Mouse (Mus musculus): ENCODE results near the gene Mxi1. TPM values are rescaled to one million over a fixed set of nuclear protein-coding genes. Genes with fewer than 3 reads are reported as not detected.
A peak's percentile ranks its signal among the peaks of the same experiment; 100 is the strongest.

Mxi1 gene
- polyA plus RNA-seq, 1 experiment from 2014 or later = 59.0 TPM

DNA sequence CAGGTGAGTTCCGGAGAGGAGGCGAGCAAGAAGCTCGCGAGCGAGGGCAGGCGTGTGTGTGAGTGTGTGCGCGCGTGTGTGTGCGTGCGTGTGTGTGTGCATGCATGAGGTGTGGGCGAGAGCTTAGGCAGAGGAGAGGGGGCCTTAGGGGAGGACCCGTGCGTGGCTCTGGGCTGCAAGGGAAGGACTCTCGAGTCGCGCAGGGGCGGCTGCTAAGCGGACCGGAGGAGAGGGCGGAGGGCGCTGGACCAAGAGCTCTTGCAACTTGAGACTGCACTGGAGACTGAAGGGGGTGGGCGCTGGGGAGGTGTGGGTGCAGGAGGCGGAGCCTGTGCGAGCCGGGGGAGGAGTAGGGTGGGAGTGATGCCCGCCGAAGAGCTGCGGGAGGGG is 19.7 kb downstream of the Mxi1 start:
- peak overlapping the region; percentile 100 for H3K4me2 ChIP-seq
- no peaks in the 10 kb centered on the region for H3K27me3 ChIP-seq (ENCODE audit: control insufficient read depth, insufficient read depth, low read length)
- no peaks in the 10 kb centered on the region for H3K9me3 ChIP-seq (ENCODE audit: control insufficient read depth, low read length)
- DNase-seq (ENCODE audit: low spot score, missing footprints) (peak; percentile 94), ATAC-seq (ENCODE audit: low FRiP score) (peak; percentile 76)
- H3K27ac ChIP-seq (ENCODE audit: low read depth, low read length) = no peak overlapping the region
- H3K4me3 ChIP-seq (ENCODE audit: low read depth, low read length) = peak overlapping the region; percentile 84
- peaks cover 3% of the 10 kb centered on the region; the same call in 1 of the 2 replicates for H3K36me3 ChIP-seq (ENCODE audit: control insufficient read depth, insufficient read depth, low read length)
- WGBS = 1% methylated on average over 28 of the region's 29 CpGs
- peaks cover 16% of the 10 kb centered on the region for H3K4me1 ChIP-seq (ENCODE audit: control insufficient read depth, insufficient read depth, low read length)
- peak overlapping the region; percentile 73 for H3K9ac ChIP-seq (ENCODE audit: low read length)

DNA sequence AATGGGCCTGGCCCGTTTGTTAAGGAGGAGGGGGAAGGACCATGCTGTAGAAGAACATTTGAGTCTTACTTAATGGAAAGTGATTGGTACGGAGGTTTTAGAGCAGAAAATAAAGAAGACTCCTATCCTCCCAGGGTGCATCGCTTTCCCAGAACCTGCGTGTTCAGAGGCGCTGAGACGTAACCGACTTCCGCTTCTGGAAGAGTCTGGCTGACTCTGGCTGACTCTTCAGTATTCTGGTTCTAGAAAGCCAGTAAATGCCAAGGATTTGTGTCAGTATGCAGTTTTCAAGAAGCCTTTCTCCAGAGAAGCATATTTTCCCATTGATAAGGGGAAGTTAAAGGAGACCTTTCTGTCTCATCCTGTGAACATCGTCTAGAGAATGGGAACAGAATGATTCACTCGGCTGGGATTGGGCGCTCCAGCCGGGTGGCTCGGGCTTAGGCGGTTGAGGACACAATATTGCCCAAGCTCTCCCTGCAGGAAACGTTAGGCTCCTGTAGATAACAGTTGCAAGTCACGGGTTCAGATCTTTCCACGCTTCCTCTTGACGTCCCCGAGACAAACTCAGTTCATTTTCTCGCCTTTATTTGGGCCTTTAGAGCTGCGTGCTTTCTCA is 21.7 kb downstream of the Mxi1 start:
- WGBS = 91% methylated on average over 21 of the region's 21 CpGs

DNA sequence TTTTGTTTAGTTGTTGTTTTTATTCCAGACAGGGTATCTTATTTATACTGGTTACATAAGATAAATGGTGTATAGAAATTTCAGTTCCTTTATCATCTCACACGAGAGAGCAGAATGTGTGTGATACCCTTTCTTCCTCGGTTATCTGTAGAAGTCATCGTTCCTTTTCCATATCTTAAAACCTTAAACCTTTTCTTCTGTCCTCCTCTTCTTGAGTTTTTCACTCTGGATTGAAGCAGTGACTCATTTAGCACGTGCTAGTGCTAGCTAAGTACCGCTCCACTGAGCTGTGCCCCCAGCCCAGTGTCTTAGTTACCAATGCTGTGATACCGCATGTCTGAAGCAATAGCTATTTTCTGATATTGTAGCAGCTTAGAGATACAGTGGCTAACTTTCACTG is 23.4 kb downstream of the Mxi1 start:
- no peak overlapping the region for H3K4me2 ChIP-seq
- DNase-seq (ENCODE audit: low spot score, missing footprints) (no peak), ATAC-seq (ENCODE audit: low FRiP score) (no peak)
- H3K9me3 ChIP-seq (ENCODE audit: control insufficient read depth, low read length) = no peaks in the 10 kb centered on the region
- WGBS = 93% methylated on average over 6 of the region's 6 CpGs
- no peak overlapping the region for H3K9ac ChIP-seq (ENCODE audit: low read length)
- peaks cover 6% of the 10 kb centered on the region for H3K36me3 ChIP-seq (ENCODE audit: control insufficient read depth, insufficient read depth, low read length)
- H3K27me3 ChIP-seq (ENCODE audit: control insufficient read depth, insufficient read depth, low read length) = no peaks in the 10 kb centered on the region
- H3K4me3 ChIP-seq (ENCODE audit: low read depth, low read length) = no peak overlapping the region
- no peak overlapping the region for H3K27ac ChIP-seq (ENCODE audit: low read depth, low read length)
- H3K4me1 ChIP-seq (ENCODE audit: control insufficient read depth, insufficient read depth, low read length) = peaks cover 4% of the 10 kb centered on the region; the same call in 1 of the 2 replicates

More for the DNA sequence above, 21.7 kb downstream of the Mxi1 start:
- no peak overlapping the region for H3K4me3 ChIP-seq (ENCODE audit: low read depth, low read length)
- ATAC-seq (ENCODE audit: low FRiP score) (no peak), DNase-seq (ENCODE audit: low spot score, missing footprints) (no peak)
- H3K36me3 ChIP-seq (ENCODE audit: control insufficient read depth, insufficient read depth, low read length) = peaks cover 3% of the 10 kb centered on the region; the same call in 1 of the 2 replicates
- no peak overlapping the region for H3K27ac ChIP-seq (ENCODE audit: low read depth, low read length)
- H3K4me2 ChIP-seq = no peak overlapping the region
- peaks cover 4% of the 10 kb centered on the region; the same call in 1 of the 2 replicates for H3K4me1 ChIP-seq (ENCODE audit: control insufficient read depth, insufficient read depth, low read length)
- H3K9me3 ChIP-seq (ENCODE audit: control insufficient read depth, low read length) = no peaks in the 10 kb centered on the region
- H3K9ac ChIP-seq (ENCODE audit: low read length) = no peak overlapping the region
- no peaks in the 10 kb centered on the region for H3K27me3 ChIP-seq (ENCODE audit: control insufficient read depth, insufficient read depth, low read length)

DNA sequence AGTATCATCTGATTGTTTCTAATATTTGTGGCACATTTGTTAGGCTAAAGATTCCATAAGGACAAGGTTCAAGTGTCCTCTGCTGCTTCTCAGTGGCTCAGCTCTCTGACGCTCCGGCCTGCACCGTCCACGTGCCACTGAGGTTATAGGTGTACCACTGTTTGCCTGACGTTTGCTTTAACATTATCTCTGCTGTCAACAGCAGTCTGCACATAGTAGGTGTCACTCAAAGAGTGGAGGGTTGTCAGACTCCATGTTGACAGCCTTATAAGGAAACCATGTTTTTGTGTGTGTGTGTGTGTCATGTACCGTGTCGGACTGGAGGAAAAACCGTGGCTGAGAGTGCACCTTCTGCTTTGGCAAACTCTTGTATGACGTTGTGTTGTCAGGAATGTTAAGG is 24.9 kb downstream of the Mxi1 start:
- H3K36me3 ChIP-seq (ENCODE audit: control insufficient read depth, insufficient read depth, low read length) = peaks cover 6% of the 10 kb centered on the region
- ATAC-seq (ENCODE audit: low FRiP score) = no peak
- WGBS = 94% methylated on average over 9 of the region's 9 CpGs

DNA sequence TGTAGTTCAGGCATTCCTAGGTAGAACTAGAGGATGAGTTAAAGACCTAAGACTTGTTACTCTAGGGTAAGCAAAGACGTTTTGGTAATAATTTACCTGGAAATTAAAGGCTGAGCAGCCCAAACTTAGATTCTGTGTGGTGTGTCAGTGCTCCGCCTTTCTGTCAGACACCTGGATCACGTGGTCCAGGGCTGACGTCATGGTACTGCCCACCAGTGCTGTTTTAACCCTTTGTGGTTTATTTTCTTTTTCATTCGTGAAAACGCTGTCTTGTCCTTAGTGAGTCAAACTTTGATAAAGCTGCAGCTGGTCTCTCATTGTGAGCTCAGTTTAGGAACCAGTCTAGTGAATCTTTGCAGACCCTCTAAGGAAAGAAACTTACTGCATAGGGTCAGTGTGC is 30.1 kb downstream of the Mxi1 start:
- H3K4me2 ChIP-seq = no peak overlapping the region
- peaks cover 3% of the 10 kb centered on the region; the same call in 1 of the 2 replicates for H3K36me3 ChIP-seq (ENCODE audit: control insufficient read depth, insufficient read depth, low read length)
- H3K9me3 ChIP-seq (ENCODE audit: control insufficient read depth, low read length) = no peaks in the 10 kb centered on the region
- no peak overlapping the region for H3K27ac ChIP-seq (ENCODE audit: low read depth, low read length)
- H3K4me1 ChIP-seq (ENCODE audit: control insufficient read depth, insufficient read depth, low read length) = peaks cover 3% of the 10 kb centered on the region; the same call in 1 of the 2 replicates
- no peak overlapping the region for H3K4me3 ChIP-seq (ENCODE audit: low read depth, low read length)
- H3K9ac ChIP-seq (ENCODE audit: low read length) = no peak overlapping the region
- no peaks in the 10 kb centered on the region for H3K27me3 ChIP-seq (ENCODE audit: control insufficient read depth, insufficient read depth, low read length)
- 33% methylated on average over 6 of the region's 6 CpGs for WGBS
- ATAC-seq (ENCODE audit: low FRiP score) (no peak), DNase-seq (ENCODE audit: low spot score, missing footprints) (no peak)

More for the DNA sequence above, 24.9 kb downstream of the Mxi1 start:
- no peak for DNase-seq (ENCODE audit: low spot score, missing footprints)
- no peak overlapping the region for H3K27ac ChIP-seq (ENCODE audit: low read depth, low read length)
- no peaks in the 10 kb centered on the region; the same call in 1 of the 2 replicates for H3K4me1 ChIP-seq (ENCODE audit: control insufficient read depth, insufficient read depth, low read length)
- no peaks in the 10 kb centered on the region for H3K27me3 ChIP-seq (ENCODE audit: control insufficient read depth, insufficient read depth, low read length)
- no peak overlapping the region for H3K9ac ChIP-seq (ENCODE audit: low read length)
- H3K9me3 ChIP-seq (ENCODE audit: control insufficient read depth, low read length) = no peaks in the 10 kb centered on the region
- H3K4me2 ChIP-seq = no peak overlapping the region
- no peak overlapping the region for H3K4me3 ChIP-seq (ENCODE audit: low read depth, low read length)

DNA sequence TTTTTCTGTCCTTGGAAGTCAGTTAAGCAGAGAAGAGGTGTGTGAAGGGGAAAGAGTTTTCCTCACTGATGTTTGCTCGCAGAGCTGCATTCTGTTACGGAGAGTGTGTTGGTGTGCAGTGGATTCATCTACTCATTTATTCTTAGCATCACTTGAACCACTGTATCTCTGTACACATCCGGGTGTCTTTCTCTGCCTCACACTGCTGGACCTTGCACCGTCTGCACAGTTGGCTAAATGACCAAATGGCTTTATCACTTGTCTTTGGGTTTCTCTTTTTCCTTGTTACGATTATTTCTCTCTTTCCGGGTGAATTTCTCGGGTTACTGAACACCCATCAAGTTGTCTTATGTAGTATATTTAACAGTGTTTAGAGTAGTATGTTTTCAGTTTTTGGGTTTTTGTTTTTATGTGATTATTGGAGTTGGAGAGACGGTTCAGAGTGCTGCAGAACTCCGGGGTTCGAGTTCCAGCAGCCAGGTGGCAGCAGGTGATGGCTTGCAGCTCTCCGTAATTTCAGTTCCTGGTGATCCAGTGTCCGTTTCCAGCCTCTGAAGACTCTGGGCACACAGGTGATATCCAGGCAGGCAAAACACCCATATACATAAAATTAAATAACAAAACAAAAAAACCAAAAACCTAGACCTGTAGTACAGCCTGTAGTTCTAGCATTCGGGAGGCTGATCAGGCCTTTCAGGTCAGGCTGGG is 33.0 kb downstream of the Mxi1 start:
- Histone ChIP-seq H3K27ac (ENCODE audit: low read depth, low read length) (no peak overlapping the region), H3K9me3 (ENCODE audit: control insufficient read depth, low read length) (no peaks in the 10 kb centered on the region), H3K36me3 (ENCODE audit: control insufficient read depth, insufficient read depth, low read length) (no peaks in the 10 kb centered on the region), H3K9ac (ENCODE audit: low read length) (no peak overlapping the region), H3K4me2 (no peak overlapping the region), H3K4me1 (ENCODE audit: control insufficient read depth, insufficient read depth, low read length) (peaks cover 3% of the 10 kb centered on the region; the same call in 1 of the 2 replicates), H3K27me3 (ENCODE audit: control insufficient read depth, insufficient read depth, low read length) (no peaks in the 10 kb centered on the region), H3K4me3 (ENCODE audit: low read depth, low read length) (no peak overlapping the region)
- DNase-seq (ENCODE audit: low spot score, missing footprints) (no peak), ATAC-seq (ENCODE audit: low FRiP score) (no peak)
- 94% methylated on average over 13 of the region's 13 CpGs for WGBS

DNA sequence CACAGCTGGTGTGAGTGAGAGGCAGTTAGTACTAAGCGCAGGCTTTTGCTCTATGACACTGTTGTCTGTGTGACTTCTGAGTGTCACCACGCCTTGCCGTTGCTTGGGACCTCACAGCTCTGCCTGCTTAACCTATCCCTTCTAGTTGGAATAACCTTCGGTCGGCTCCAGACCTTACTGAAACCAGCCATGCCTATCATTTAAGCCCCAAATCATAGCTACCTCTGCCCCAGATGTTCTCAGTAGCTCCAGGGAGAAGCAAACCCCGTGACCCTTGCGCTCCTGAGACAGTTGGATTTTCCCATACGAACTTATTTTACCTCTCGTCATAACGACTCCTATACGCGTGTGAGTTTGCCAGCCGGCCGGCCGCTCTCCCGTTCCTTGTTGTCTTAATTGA is 33.7 kb downstream of the Mxi1 start:
- H3K9me3 ChIP-seq (ENCODE audit: control insufficient read depth, low read length) = no peaks in the 10 kb centered on the region
- peaks cover 3% of the 10 kb centered on the region; the same call in 1 of the 2 replicates for H3K4me1 ChIP-seq (ENCODE audit: control insufficient read depth, insufficient read depth, low read length)
- ATAC-seq (ENCODE audit: low FRiP score) (no peak), DNase-seq (ENCODE audit: low spot score, missing footprints) (no peak)
- no peaks in the 10 kb centered on the region for H3K27me3 ChIP-seq (ENCODE audit: control insufficient read depth, insufficient read depth, low read length)
- H3K27ac ChIP-seq (ENCODE audit: low read depth, low read length) = no peak overlapping the region
- WGBS = 85% methylated on average over 16 of the region's 16 CpGs
- H3K4me2 ChIP-seq = no peak overlapping the region
- no peak overlapping the region for H3K9ac ChIP-seq (ENCODE audit: low read length)
- H3K4me3 ChIP-seq (ENCODE audit: low read depth, low read length) = no peak overlapping the region
- H3K36me3 ChIP-seq (ENCODE audit: control insufficient read depth, insufficient read depth, low read length) = no peaks in the 10 kb centered on the region

DNA sequence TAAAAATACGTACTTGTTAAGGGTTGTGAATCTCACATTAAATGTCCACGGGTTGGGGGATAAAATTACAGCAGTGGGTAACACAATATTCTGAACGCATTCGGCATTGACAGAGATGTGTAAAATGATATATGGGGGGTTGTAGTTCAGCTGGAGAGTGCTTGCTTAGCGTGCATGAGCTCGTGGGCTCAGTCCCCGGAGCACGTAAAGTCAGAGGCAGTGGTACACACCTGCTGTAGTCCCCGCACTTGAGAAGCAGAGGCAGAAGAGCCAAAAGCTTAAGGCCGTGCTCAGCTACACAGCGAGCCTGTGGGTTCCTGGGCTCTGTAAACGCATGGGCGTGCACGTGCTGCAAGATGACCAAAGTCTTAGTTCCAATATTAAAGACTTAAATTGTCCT is 35.4 kb downstream of the Mxi1 start:
- no peaks in the 10 kb centered on the region for H3K9me3 ChIP-seq (ENCODE audit: control insufficient read depth, low read length)
- H3K27ac ChIP-seq (ENCODE audit: low read depth, low read length) = no peak overlapping the region
- ATAC-seq (ENCODE audit: low FRiP score) = no peak
- no peaks in the 10 kb centered on the region for H3K27me3 ChIP-seq (ENCODE audit: control insufficient read depth, insufficient read depth, low read length)
- H3K36me3 ChIP-seq (ENCODE audit: control insufficient read depth, insufficient read depth, low read length) = no peaks in the 10 kb centered on the region
- no peak overlapping the region for H3K9ac ChIP-seq (ENCODE audit: low read length)
- no peak overlapping the region for H3K4me3 ChIP-seq (ENCODE audit: low read depth, low read length)
- no peak for DNase-seq (ENCODE audit: low spot score, missing footprints)
- WGBS = 87% methylated on average over 14 of the region's 14 CpGs
- no peak overlapping the region for H3K4me2 ChIP-seq
- peaks cover 3% of the 10 kb centered on the region; the same call in 1 of the 2 replicates for H3K4me1 ChIP-seq (ENCODE audit: control insufficient read depth, insufficient read depth, low read length)

DNA sequence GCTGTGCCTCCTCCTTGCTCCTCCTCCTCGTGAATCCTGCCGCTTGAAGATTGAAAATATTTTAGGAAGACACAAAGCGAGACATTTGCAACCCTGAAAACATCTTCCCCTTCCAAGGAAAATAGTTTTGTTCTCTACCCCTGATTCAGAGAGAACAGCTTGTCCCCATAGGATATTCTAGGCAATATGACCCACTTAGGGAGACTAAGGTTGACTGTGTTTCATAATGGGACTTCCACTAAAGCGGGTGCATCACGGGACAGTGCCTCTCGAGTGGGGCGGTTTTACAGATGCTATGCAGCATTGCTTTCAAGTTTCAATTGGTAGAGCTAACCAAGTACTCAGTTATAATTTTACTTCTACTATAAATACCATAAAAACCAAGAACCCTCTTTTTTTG is 43.5 kb downstream of the Mxi1 start:
- ATAC-seq (ENCODE audit: low FRiP score) (no peak), DNase-seq (ENCODE audit: low spot score, missing footprints) (no peak)
- no peaks in the 10 kb centered on the region for H3K36me3 ChIP-seq (ENCODE audit: control insufficient read depth, insufficient read depth, low read length)
- no peak overlapping the region for H3K9ac ChIP-seq (ENCODE audit: low read length)
- H3K27ac ChIP-seq (ENCODE audit: low read depth, low read length) = no peak overlapping the region
- 91% methylated on average over 7 of the region's 7 CpGs for WGBS
- no peaks in the 10 kb centered on the region for H3K9me3 ChIP-seq (ENCODE audit: control insufficient read depth, low read length)
- no peak overlapping the region for H3K4me3 ChIP-seq (ENCODE audit: low read depth, low read length)
- H3K4me1 ChIP-seq (ENCODE audit: control insufficient read depth, insufficient read depth, low read length) = no peaks in the 10 kb centered on the region
- H3K4me2 ChIP-seq = no peak overlapping the region
- no peaks in the 10 kb centered on the region for H3K27me3 ChIP-seq (ENCODE audit: control insufficient read depth, insufficient read depth, low read length)

Data from midbrain, embryonic 11.5 days (tissue).